Mouse (Mus musculus): ENCODE results near the gene Tex13b. TPM values are rescaled to one million over a fixed set of nuclear protein-coding genes. Genes with fewer than 3 reads are reported as not detected.

Gene Tex13b
- polyA plus RNA-seq, 1 experiment from 2014 or later, result not detected

GRCm38 (mm10) chrX:140822295-140822694, 9.1 kb upstream of the Tex13b start:
- H3K4me3 ChIP-seq (ENCODE audit: low read depth, low read length), result no peak overlapping the region
- no peak overlapping the region for H3K4me2 ChIP-seq (ENCODE audit: low read depth, severe bottlenecking)
- H3K27ac ChIP-seq (replicated peaks; ENCODE audit: low read depth, low read length), result no peak overlapping the region
- DNase-seq (ENCODE audit: low spot score) (no peak), ATAC-seq (ENCODE audit: insufficient number of reproducible peaks, low FRiP score, low TSS enrichment, low read depth) (no peak)
- 79% methylated on average over 17 of the region's 17 CpGs for WGBS
- H3K4me1 ChIP-seq (ENCODE audit: control insufficient read depth, insufficient read depth, low read length), result no peaks in the 10 kb centered on the region
- no peak overlapping the region for H3K9ac ChIP-seq (ENCODE audit: low read length)
- H3K36me3 ChIP-seq (ENCODE audit: control insufficient read depth, insufficient read depth, low read length), result no peaks in the 10 kb centered on the region
- H3K9me3 ChIP-seq (ENCODE audit: control insufficient read depth, low read length), result no peaks in the 10 kb centered on the region
- no peaks in the 10 kb centered on the region for H3K27me3 ChIP-seq (ENCODE audit: control insufficient read depth, insufficient read depth, low read length)

DNA sequence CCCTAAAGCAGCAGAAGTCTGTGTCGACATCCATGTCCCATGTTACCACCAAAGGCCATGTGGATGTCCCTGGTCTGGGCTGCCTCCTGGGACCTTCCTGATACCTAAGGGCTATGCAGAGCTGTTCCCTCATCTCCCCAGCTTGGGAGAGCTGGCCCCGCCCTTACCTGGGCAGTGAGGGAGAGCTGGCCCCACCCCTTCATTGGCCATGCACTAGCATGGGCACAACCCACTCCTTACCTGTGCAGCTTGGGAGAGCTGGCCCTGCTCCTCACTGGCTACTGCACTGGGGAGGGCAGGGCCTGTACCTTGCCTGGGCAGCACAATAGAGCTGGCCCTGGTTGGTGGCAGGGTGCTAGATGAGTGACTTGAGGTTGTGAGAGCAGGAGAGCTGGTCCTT, 7.9 kb downstream of the Tex13b start:
- 82% methylated on average over 2 of the region's 2 CpGs for WGBS

GRCm38 (mm10) chrX:140769794-140770193, 43.4 kb downstream of the Tex13b start:
- Histone ChIP-seq H3K27me3 (ENCODE audit: control insufficient read depth, insufficient read depth, low read length) (0 out of 2 replicates have a peak, but pooled peaks cover 2% of the 10 kb centered on the region), H3K4me2 (ENCODE audit: low read depth, severe bottlenecking) (no peak overlapping the region), H3K4me3 (ENCODE audit: low read depth, low read length) (no peak overlapping the region), H3K36me3 (ENCODE audit: control insufficient read depth, insufficient read depth, low read length) (no peaks in the 10 kb centered on the region), H3K9me3 (ENCODE audit: control insufficient read depth, low read length) (no peaks in the 10 kb centered on the region), H3K4me1 (ENCODE audit: control insufficient read depth, insufficient read depth, low read length) (no peaks in the 10 kb centered on the region), H3K9ac (ENCODE audit: low read length) (no peak overlapping the region), H3K27ac (replicated peaks; ENCODE audit: low read depth, low read length) (no peak overlapping the region)
- WGBS, result 81% methylated on average over 1 of the region's 1 CpGs
- ATAC-seq (ENCODE audit: insufficient number of reproducible peaks, low FRiP score, low TSS enrichment, low read depth) (no peak), DNase-seq (ENCODE audit: low spot score) (no peak)

More for the DNA sequence above, 7.9 kb downstream of the Tex13b start:
- no peaks in the 10 kb centered on the region for H3K36me3 ChIP-seq (ENCODE audit: control insufficient read depth, insufficient read depth, low read length)
- no peak overlapping the region for H3K4me2 ChIP-seq (ENCODE audit: low read depth, severe bottlenecking)
- no peak overlapping the region for H3K9ac ChIP-seq (ENCODE audit: low read length)
- no peak for ATAC-seq (ENCODE audit: insufficient number of reproducible peaks, low FRiP score, low TSS enrichment, low read depth)
- no peak overlapping the region for H3K27ac ChIP-seq (replicated peaks; ENCODE audit: low read depth, low read length)
- H3K4me1 ChIP-seq (ENCODE audit: control insufficient read depth, insufficient read depth, low read length), result no peaks in the 10 kb centered on the region
- no peak overlapping the region for H3K4me3 ChIP-seq (ENCODE audit: low read depth, low read length)
- DNase-seq (ENCODE audit: low spot score), result no peak
- no peaks in the 10 kb centered on the region for H3K9me3 ChIP-seq (ENCODE audit: control insufficient read depth, low read length)
- peaks cover 16% of the 10 kb centered on the region; the same call in 1 of the 2 replicates for H3K27me3 ChIP-seq (ENCODE audit: control insufficient read depth, insufficient read depth, low read length)

Other genes with a start within 250 kb of the Tex13b start
- gene Tsc22d3, start 212.8 kb downstream of the Tex13b start, polyA plus RNA-seq (2014; fragmentation: Nextera tagmentation; extraction: Ambion mirVana), result 124 and 128 TPM in 2 replicates
- gene Mid2, start 148.8 kb downstream of the Tex13b start, polyA plus RNA-seq (2014; fragmentation: Nextera tagmentation; extraction: Ambion mirVana), result 1.7 and 2.5 TPM in 2 replicates
- 0.11 TPM in 1 of 2 replicates, not detected in the other for gene Vsig1, start 94.2 kb upstream of the Tex13b start, polyA plus RNA-seq (2014; fragmentation: Nextera tagmentation; extraction: Ambion mirVana)
- 43.1 and 48.1 TPM in 2 replicates for gene Psmd10, start 143.3 kb upstream of the Tex13b start, polyA plus RNA-seq (2014; fragmentation: Nextera tagmentation; extraction: Ambion mirVana)
- gene Atg4a, start 143.5 kb upstream of the Tex13b start, polyA plus RNA-seq (2014; fragmentation: Nextera tagmentation; extraction: Ambion mirVana), result 14.2 and 15.3 TPM in 2 replicates

Data from limb, embryonic 11.5 days (tissue).